Mouse (Mus musculus): Measurements from ENCODE around the gene Aspdh.

Aspdh gene

DNA sequence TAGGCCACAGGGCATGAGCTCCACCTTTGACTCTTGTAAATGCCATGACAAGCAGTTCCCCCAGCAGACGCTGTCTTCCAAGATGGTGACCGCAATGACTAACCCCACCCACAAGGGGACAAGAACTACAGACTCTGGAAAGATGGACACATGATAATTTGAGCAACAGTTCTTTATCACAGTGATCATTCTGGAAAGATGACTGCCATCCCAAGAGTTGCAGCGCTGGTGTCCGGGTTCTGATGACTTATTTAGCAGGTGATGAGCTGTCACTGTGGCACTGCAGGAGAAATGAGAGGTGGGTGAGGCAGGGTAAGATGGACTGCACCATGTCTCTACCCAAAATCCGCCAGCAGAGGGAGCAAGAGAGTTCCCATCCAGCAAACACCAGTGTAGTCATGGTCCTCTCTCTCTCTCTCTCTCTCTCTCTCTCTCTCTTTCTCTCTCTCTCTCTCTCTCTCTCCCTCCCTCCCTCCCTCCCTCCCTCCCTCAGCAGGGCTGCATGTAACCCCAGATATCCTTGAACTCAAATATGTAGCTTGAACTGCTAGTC, 36.4 kb downstream of the Aspdh start:
- peak; percentile 45 to 74 for DNase-seq

DNA sequence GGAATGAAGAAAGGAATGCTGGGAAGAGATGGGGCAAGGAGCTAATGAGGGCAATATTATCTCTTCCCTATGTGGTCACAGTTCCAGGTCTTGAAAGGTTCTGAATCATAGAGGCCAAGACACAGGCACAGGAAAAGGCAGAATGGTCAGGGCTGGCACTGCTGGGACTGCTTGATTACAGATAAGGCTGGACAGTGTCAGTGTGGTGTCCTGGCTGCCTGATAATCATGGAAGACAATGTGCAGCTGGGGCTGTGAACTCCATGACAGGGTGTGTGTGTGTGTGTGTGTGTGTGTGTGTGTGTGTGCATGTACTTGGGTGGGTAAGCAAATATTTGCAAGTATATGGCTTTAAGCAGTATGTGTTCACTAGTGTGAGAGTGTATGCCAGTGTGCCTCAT, 42.3 kb downstream of the Aspdh start:
- no peak for DNase-seq
